Mouse (Mus musculus): Measurements from ENCODE around the gene Tacc3. TPM values are rescaled to one million over a fixed set of nuclear protein-coding genes. Genes with fewer than 3 reads are reported as not detected.

Tacc3 gene
- 50.4 and 69.1 TPM in 2 replicates for polyA plus RNA-seq (2012; rRNA removed)
- 138 and 152 TPM in 2 replicates for polyA plus RNA-seq (2014; fragmentation: Nextera tagmentation; extraction: Ambion mirVana)

- WGBS (ENCODE audit: insufficient replicate concordance): under 1% methylated on average over 60 of the region's 60 CpGs
- H3K9me3 ChIP-seq (ENCODE audit: control insufficient read depth, low read length): no peaks in the 10 kb centered on the region
- H3K27me3 ChIP-seq (ENCODE audit: control insufficient read depth, insufficient read depth, low read length): no peaks in the 10 kb centered on the region
- peak; percentile 92 for ATAC-seq (ENCODE audit: insufficient read depth)
- H3K4me2 ChIP-seq (ENCODE audit: low read depth): peak within 1 kb of the TSS; percentile 96
- peak within 1 kb of the TSS; percentile 92 for H3K9ac ChIP-seq (replicated peaks)
- H3K4me3 ChIP-seq (ENCODE audit: insufficient read depth in 1 of 2, low read depth in 2 of 2, low read length in 2 of 2): peak within 1 kb of the TSS; percentile 73 to 93
- peaks cover 12 to 23% of the 10 kb centered on the region in 2 experiments for H3K4me1 ChIP-seq (replicated peaks; ENCODE audit: control insufficient read depth in 2 of 2, insufficient read depth in 2 of 2, low read length in 1 of 2)
- peaks cover 50% of the 10 kb centered on the region for H3K36me3 ChIP-seq (replicated peaks; ENCODE audit: control insufficient read depth, insufficient read depth, low read depth)
- peak within 1 kb of the TSS; percentile 93 for H3K27ac ChIP-seq
- TF ChIP-seq EP300 (IDR thresholded peaks at IDR 0.05; ENCODE audit: low read depth): peak; percentile 33; the same call in 1 of the 2 replicates
- TF ChIP-seq CTCF (IDR thresholded peaks at IDR 0.05; ENCODE audit: low read depth): no peak; the same call in 1 of the 2 replicates
- peak; percentile 96 to 98 (median 97) for DNase-seq (ENCODE audit: low read depth in 3 of 3, low spot score in 3 of 3)
Measured at GRCm38 (mm10) chr5:33657787-33658663, at the start of gene Tacc3, which contains the start of gene Tmem129. Gene Tacc3 (plus strand): TSS chr5:33658128. Gene Tmem129 (minus strand): TSS chr5:33658416.

GRCm38 (mm10) chr5:33609226-33609625, 48.7 kb upstream of the Tacc3 start:
- WGBS (ENCODE audit: insufficient replicate concordance): 62% methylated on average over 1 of the region's 1 CpGs
- no peaks in the 10 kb centered on the region for H3K27me3 ChIP-seq (ENCODE audit: control insufficient read depth, insufficient read depth, low read length)
- H3K9ac ChIP-seq (replicated peaks): no peak overlapping the region
- TF ChIP-seq CTCF (IDR thresholded peaks at IDR 0.05; ENCODE audit: low read depth) (no peak), EP300 (IDR thresholded peaks at IDR 0.05; ENCODE audit: low read depth) (no peak)
- H3K4me1 ChIP-seq (replicated peaks; ENCODE audit: control insufficient read depth in 2 of 2, insufficient read depth in 2 of 2, low read length in 1 of 2): no peaks in the 10 kb centered on the region
- no peak overlapping the region for H3K4me3 ChIP-seq (ENCODE audit: insufficient read depth in 1 of 2, low read depth in 2 of 2, low read length in 2 of 2)
- no peak for DNase-seq (ENCODE audit: low read depth in 3 of 3, low spot score in 3 of 3)
- ATAC-seq (ENCODE audit: insufficient read depth): no peak
- H3K36me3 ChIP-seq (replicated peaks; ENCODE audit: control insufficient read depth, insufficient read depth, low read depth): peaks cover 4% of the 10 kb centered on the region; the same call in 1 of the 2 replicates
- no peak overlapping the region for H3K4me2 ChIP-seq (ENCODE audit: low read depth)
- H3K27ac ChIP-seq: no peak overlapping the region
- H3K9me3 ChIP-seq (ENCODE audit: control insufficient read depth, low read length): no peaks in the 10 kb centered on the region

GRCm38 (mm10) chr5:33611795-33612194, 46.1 kb upstream of the Tacc3 start:
- DNase-seq (ENCODE audit: low read depth in 3 of 3, low spot score in 3 of 3) (no peak), ATAC-seq (ENCODE audit: insufficient read depth) (no peak)
- no peak overlapping the region for H3K4me3 ChIP-seq (ENCODE audit: insufficient read depth in 1 of 2, low read depth in 2 of 2, low read length in 2 of 2)
- H3K9ac ChIP-seq (replicated peaks): no peak overlapping the region
- no peaks in the 10 kb centered on the region for H3K9me3 ChIP-seq (ENCODE audit: control insufficient read depth, low read length)
- H3K36me3 ChIP-seq (replicated peaks; ENCODE audit: control insufficient read depth, insufficient read depth, low read depth): peaks cover 8% of the 10 kb centered on the region; the same call in 1 of the 2 replicates
- 76% methylated on average over 1 of the region's 1 CpGs for WGBS (ENCODE audit: insufficient replicate concordance)
- TF ChIP-seq EP300 (IDR thresholded peaks at IDR 0.05; ENCODE audit: low read depth) (no peak), CTCF (IDR thresholded peaks at IDR 0.05; ENCODE audit: low read depth) (no peak)
- H3K4me1 ChIP-seq (replicated peaks; ENCODE audit: control insufficient read depth in 2 of 2, insufficient read depth in 2 of 2, low read length in 1 of 2): no peaks in the 10 kb centered on the region
- no peaks in the 10 kb centered on the region for H3K27me3 ChIP-seq (ENCODE audit: control insufficient read depth, insufficient read depth, low read length)
- no peak overlapping the region for H3K4me2 ChIP-seq (ENCODE audit: low read depth)
- H3K27ac ChIP-seq: no peak overlapping the region

GRCm38 (mm10) chr5:33614391-33614790, 43.5 kb upstream of the Tacc3 start:
- Histone ChIP-seq H3K36me3 (replicated peaks; ENCODE audit: control insufficient read depth, insufficient read depth, low read depth) (peaks cover 4% of the 10 kb centered on the region; the same call in 1 of the 2 replicates), H3K9me3 (ENCODE audit: control insufficient read depth, low read length) (no peaks in the 10 kb centered on the region)
- 79% methylated on average over 6 of the region's 6 CpGs for WGBS (ENCODE audit: insufficient replicate concordance)

GRCm38 (mm10) chr5:33622671-33623070, 35.3 kb upstream of the Tacc3 start:
- no peaks in the 10 kb centered on the region for H3K9me3 ChIP-seq (ENCODE audit: control insufficient read depth, low read length)
- H3K4me2 ChIP-seq (ENCODE audit: low read depth): no peak overlapping the region
- no peak overlapping the region for H3K9ac ChIP-seq (replicated peaks)
- H3K4me1 ChIP-seq (replicated peaks; ENCODE audit: control insufficient read depth in 2 of 2, insufficient read depth in 2 of 2, low read length in 1 of 2): peaks cover under 1% of the 10 kb centered on the region in 2 experiments; a peak in 3 of 4 replicates
- no peak overlapping the region for H3K4me3 ChIP-seq (ENCODE audit: insufficient read depth in 1 of 2, low read depth in 2 of 2, low read length in 2 of 2)
- 76% methylated on average over 2 of the region's 2 CpGs for WGBS (ENCODE audit: insufficient replicate concordance)
- H3K36me3 ChIP-seq (replicated peaks; ENCODE audit: control insufficient read depth, insufficient read depth, low read depth): no peaks in the 10 kb centered on the region
- no peak for TF ChIP-seq CTCF (IDR thresholded peaks at IDR 0.05; ENCODE audit: low read depth)
- no peak for TF ChIP-seq EP300 (IDR thresholded peaks at IDR 0.05; ENCODE audit: low read depth)
- no peak for ATAC-seq (ENCODE audit: insufficient read depth)
- no peak overlapping the region for H3K27ac ChIP-seq
- no peaks in the 10 kb centered on the region for H3K27me3 ChIP-seq (ENCODE audit: control insufficient read depth, insufficient read depth, low read length)
- no peak for DNase-seq (ENCODE audit: low read depth in 3 of 3, low spot score in 3 of 3)

More at GRCm38 (mm10) chr5:33614391-33614790, 43.5 kb upstream of the Tacc3 start:
- no peak for ATAC-seq (ENCODE audit: insufficient read depth)
- H3K27me3 ChIP-seq (ENCODE audit: control insufficient read depth, insufficient read depth, low read length): no peaks in the 10 kb centered on the region
- no peak overlapping the region for H3K9ac ChIP-seq (replicated peaks)
- H3K4me2 ChIP-seq (ENCODE audit: low read depth): no peak overlapping the region
- no peaks in the 10 kb centered on the region for H3K4me1 ChIP-seq (replicated peaks; ENCODE audit: control insufficient read depth in 2 of 2, insufficient read depth in 2 of 2, low read length in 1 of 2)
- no peak overlapping the region for H3K27ac ChIP-seq
- DNase-seq (ENCODE audit: low read depth in 3 of 3, low spot score in 3 of 3): no peak
- TF ChIP-seq EP300 (IDR thresholded peaks at IDR 0.05; ENCODE audit: low read depth) (no peak), CTCF (IDR thresholded peaks at IDR 0.05; ENCODE audit: low read depth) (no peak)
- H3K4me3 ChIP-seq (ENCODE audit: insufficient read depth in 1 of 2, low read depth in 2 of 2, low read length in 2 of 2): no peak overlapping the region

Data from liver, embryonic 14.5 days (tissue).